Mouse (Mus musculus) midbrain, embryonic 11.5 days (tissue): ENCODE measurements around the gene Zfp93. TPM values are rescaled to one million over a fixed set of nuclear protein-coding genes. Genes with fewer than 3 reads are reported as not detected.
"Not testable (repeated sequence)": the region's sequence is repeated elsewhere in the genome, so short reads cannot be mapped to it uniquely, and the experiment has no call there.

Experiments used
- ATAC-seq: fragments of 200-750 bp; cut with Nextera tagmentation; 2 replicates; pipeline ENCODE4 v1.8.0; 2017; ENCODE audit warnings: moderate TSS enrichment, moderate library complexity; ENCODE audit not compliant: low FRiP score
- DNase-seq: peaks from one replicate; pipeline ENCODE4 v3.0.0; 2015; ENCODE audit warnings: low spot score; ENCODE audit errors: missing footprints
- H3K27ac ChIP-seq: fragments of 300-500 bp; sonication (generic); 2 replicates; pipeline ENCODE4 v1.5.1; 2014; ENCODE audit warnings: low read depth, low read length
- H3K27me3 ChIP-seq: fragments of 300-500 bp; sonication (generic); 2 replicates; pipeline ENCODE4 v1.6.1; 2014; ENCODE audit warnings: mild to moderate bottlenecking, low read length, moderate library complexity, mixed read lengths; ENCODE audit not compliant: control insufficient read depth, insufficient read depth
- H3K36me3 ChIP-seq: fragments of 300-500 bp; sonication (generic); 2 replicates; pipeline ENCODE4 v1.6.1; 2014; ENCODE audit warnings: mild to moderate bottlenecking, low read length, moderate library complexity, mixed read lengths; ENCODE audit not compliant: control insufficient read depth, insufficient read depth
- H3K4me1 ChIP-seq: fragments of 300-500 bp; sonication (generic); 2 replicates; pipeline ENCODE4 v1.6.1; 2014; ENCODE audit warnings: low read length; ENCODE audit not compliant: control insufficient read depth, insufficient read depth
- H3K4me2 ChIP-seq: fragments of 300-500 bp; sonication (generic); 2 replicates; pipeline ENCODE4 v1.6.1; 2014; ENCODE audit warnings: mild to moderate bottlenecking, moderate library complexity
- H3K4me3 ChIP-seq: fragments of 300-500 bp; sonication (generic); 2 replicates; pipeline ENCODE4 v1.5.1; 2014; ENCODE audit warnings: low read depth, low read length
- H3K9ac ChIP-seq: fragments of 300-500 bp; sonication (generic); 2 replicates; pipeline ENCODE4 v1.6.1; 2014; ENCODE audit warnings: low read length
- H3K9me3 ChIP-seq: fragments of 300-500 bp; sonication (generic); 2 replicates; pipeline ENCODE4 v1.6.1; 2016; ENCODE audit warnings: low read length; ENCODE audit not compliant: control insufficient read depth
- WGBS: fragments of 180-500 bp; shearing (Covaris S2); extraction: QIAGEN DNeasy Blood & Tissue Kit; methylation state at CpG from one replicate; pipeline ENCODE4 v1.1.7; 2014; 5-methylcytosine and 5-hydroxymethylcytosine counted together
- polyA plus RNA-seq: library from polyadenylated mRNA; unstranded; fragments of >200 nt; fragmentation: Nextera tagmentation; extraction: Ambion mirVana; gene quantifications from 2 replicates; pipeline ENCODE4 v1.2.1, GENCODE M21; 2014

The Zfp93 gene
- polyA plus RNA-seq, 1 experiment from 2014 or later = 8.8 TPM

- Histone ChIP-seq H3K4me1 (no peaks in the 10 kb centered on the region), H3K9ac (no peak overlapping the region; the same call in 1 of the 2 replicates), H3K9me3 (no peaks in the 10 kb centered on the region), H3K27me3 (no peaks in the 10 kb centered on the region), H3K27ac (no peak overlapping the region), H3K4me2 (no peak overlapping the region), H3K36me3 (no peaks in the 10 kb centered on the region), H3K4me3 (no peak overlapping the region)
- 82% methylated on average over 3 of the region's 3 CpGs for WGBS
- peak; percentile 10; the same call in 1 of the 2 replicates for ATAC-seq
- DNase-seq = no peak
Observed at GRCm38 (mm10) chr7:24269256-24269655, 964 bp upstream of the Zfp93 start.

DNA sequence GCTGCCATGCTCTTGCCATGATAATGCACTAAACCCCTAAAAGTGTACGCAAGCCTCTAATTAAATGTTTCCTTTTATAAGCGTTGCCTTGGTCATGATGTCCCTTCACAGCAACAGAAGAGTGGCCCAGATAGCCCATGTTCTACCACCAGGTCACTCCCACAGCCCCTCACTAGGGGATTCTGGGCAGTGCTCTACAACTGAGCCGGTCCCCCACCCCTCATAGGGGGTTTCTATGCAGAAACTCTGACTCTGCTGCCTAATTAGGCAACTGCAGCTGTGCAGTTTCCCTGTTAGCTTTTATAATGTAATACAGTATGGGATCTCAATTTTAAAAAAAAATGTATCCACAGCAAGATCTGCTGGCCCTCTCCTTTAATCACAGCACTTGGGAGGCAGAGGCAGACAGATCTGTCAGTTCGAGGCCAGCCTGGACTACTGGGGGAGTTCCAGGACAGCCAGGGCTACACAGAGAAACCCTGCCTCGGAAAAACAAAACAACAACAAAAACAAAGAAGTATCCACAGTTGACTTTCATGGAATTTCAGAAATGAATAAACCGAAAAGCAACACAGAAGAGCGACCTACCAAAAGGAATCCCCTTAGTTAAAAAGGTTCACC lies 443 bp upstream of the Zfp93 start:
- no peaks in the 10 kb centered on the region for H3K4me1 ChIP-seq
- H3K36me3 ChIP-seq = peaks cover 3% of the 10 kb centered on the region
- H3K9me3 ChIP-seq = no peaks in the 10 kb centered on the region
- DNase-seq = peak; percentile 75
- H3K9ac ChIP-seq = peak overlapping the region; percentile 75
- no peak overlapping the region for H3K27ac ChIP-seq
- ATAC-seq = peak; percentile 62
- WGBS = 37% methylated on average over 7 of the region's 7 CpGs
- H3K4me2 ChIP-seq = peak overlapping the region; percentile 64
- no peaks in the 10 kb centered on the region for H3K27me3 ChIP-seq
- H3K4me3 ChIP-seq = peak overlapping the region; percentile 61

GRCm38 (mm10) chr7:24271191-24271590 lies 971 bp downstream of the Zfp93 start:
- WGBS = 97% methylated on average over 6 of the region's 6 CpGs
- no peak overlapping the region for H3K9ac ChIP-seq
- peaks cover 8% of the 10 kb centered on the region for H3K36me3 ChIP-seq
- H3K27me3 ChIP-seq = no peaks in the 10 kb centered on the region
- no peak overlapping the region for H3K27ac ChIP-seq
- no peaks in the 10 kb centered on the region for H3K9me3 ChIP-seq
- H3K4me1 ChIP-seq = no peaks in the 10 kb centered on the region
- ATAC-seq (no peak), DNase-seq (no peak)
- no peak overlapping the region for H3K4me2 ChIP-seq
- H3K4me3 ChIP-seq = no peak overlapping the region

GRCm38 (mm10) chr7:24274456-24274855 lies 4.2 kb downstream of the Zfp93 start:
- no peak overlapping the region for H3K4me2 ChIP-seq
- no peak for ATAC-seq
- H3K4me3 ChIP-seq = no peak overlapping the region
- peak; percentile 57 for DNase-seq
- no peaks in the 10 kb centered on the region for H3K4me1 ChIP-seq
- H3K9ac ChIP-seq = no peak overlapping the region
- H3K9me3 ChIP-seq = no peaks in the 10 kb centered on the region
- peaks cover 8% of the 10 kb centered on the region for H3K36me3 ChIP-seq
- 90% methylated on average over 4 of the region's 4 CpGs for WGBS
- no peaks in the 10 kb centered on the region for H3K27me3 ChIP-seq
- no peak overlapping the region for H3K27ac ChIP-seq

GRCm38 (mm10) chr7:24278771-24279170 lies 8.6 kb downstream of the Zfp93 start:
- not testable (repeated sequence) for H3K4me1 ChIP-seq, ATAC-seq, H3K4me2 ChIP-seq, H3K9me3 ChIP-seq, H3K4me3 ChIP-seq, H3K27ac ChIP-seq, H3K9ac ChIP-seq, DNase-seq, H3K27me3 ChIP-seq, H3K36me3 ChIP-seq
- 75% methylated on average over 3 of the region's 3 CpGs for WGBS

GRCm38 (mm10) chr7:24280031-24280857 lies 10.0 kb downstream of the Zfp93 start:
- no peaks in the 10 kb centered on the region for H3K27me3 ChIP-seq
- no peak overlapping the region for H3K4me3 ChIP-seq
- DNase-seq (peak; percentile 56), ATAC-seq (0 out of 2 replicates have a peak, but pooled peaks have one; percentile 30)
- H3K4me2 ChIP-seq = no peak overlapping the region
- H3K36me3 ChIP-seq = peaks cover 2% of the 10 kb centered on the region; the same call in 1 of the 2 replicates
- 53% methylated on average over 10 of the region's 10 CpGs for WGBS
- H3K4me1 ChIP-seq = no peaks in the 10 kb centered on the region
- H3K9me3 ChIP-seq = no peaks in the 10 kb centered on the region
- H3K27ac ChIP-seq = no peak overlapping the region
- H3K9ac ChIP-seq = no peak overlapping the region

- ATAC-seq = no peak
- WGBS = 54% methylated on average over 4 of the region's 4 CpGs
- H3K27ac ChIP-seq = no peak overlapping the region
Observed at GRCm38 (mm10) chr7:24280858-24281145, 10.6 kb downstream of the Zfp93 start.

DNA sequence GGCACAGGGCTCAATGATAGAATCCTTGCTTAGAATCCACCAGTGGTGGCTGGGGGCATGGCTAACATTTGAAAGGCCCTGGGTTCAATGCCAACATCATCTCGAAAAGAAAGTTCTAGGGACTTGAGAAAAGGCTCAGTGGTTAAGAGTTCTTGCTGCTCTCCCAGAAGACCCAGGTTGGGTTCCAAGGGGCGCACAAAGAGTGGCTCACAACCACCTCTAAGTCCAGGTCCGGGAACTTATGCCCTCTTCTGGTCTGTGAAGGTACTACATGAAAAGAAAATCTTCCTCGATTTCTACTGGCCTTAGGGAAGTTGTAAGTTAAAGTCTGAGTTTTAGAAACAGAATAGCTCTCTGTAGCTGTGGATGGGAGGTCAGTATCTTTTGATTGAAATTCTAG lies 15.9 kb downstream of the Zfp93 start:
- H3K27ac ChIP-seq = no peak overlapping the region
- H3K27me3 ChIP-seq = no peaks in the 10 kb centered on the region
- DNase-seq (peak; percentile 82), ATAC-seq (no peak)
- 48% methylated on average over 4 of the region's 4 CpGs for WGBS
- H3K9ac ChIP-seq = no peak overlapping the region
- no peaks in the 10 kb centered on the region for H3K9me3 ChIP-seq
- no peak overlapping the region for H3K4me3 ChIP-seq
- no peak overlapping the region for H3K4me2 ChIP-seq
- H3K36me3 ChIP-seq = peaks cover 9% of the 10 kb centered on the region
- H3K4me1 ChIP-seq = no peaks in the 10 kb centered on the region

More at GRCm38 (mm10) chr7:24280858-24281145, 10.6 kb downstream of the Zfp93 start:
- Histone ChIP-seq H3K27me3 (no peaks in the 10 kb centered on the region), H3K4me3 (no peak overlapping the region), H3K9me3 (no peaks in the 10 kb centered on the region), H3K9ac (no peak overlapping the region), H3K4me1 (no peaks in the 10 kb centered on the region), H3K36me3 (peaks cover 2% of the 10 kb centered on the region; the same call in 1 of the 2 replicates), H3K4me2 (no peak overlapping the region)
- peak; percentile 78 for DNase-seq

GRCm38 (mm10) chr7:24286916-24287315 lies 16.7 kb downstream of the Zfp93 start:
- DNase-seq = peak; percentile 65
- no peak overlapping the region for H3K4me3 ChIP-seq
- no peak for ATAC-seq
- H3K4me2 ChIP-seq = no peak overlapping the region
- H3K9ac ChIP-seq = no peak overlapping the region
- no peak overlapping the region for H3K27ac ChIP-seq
- H3K27me3 ChIP-seq = no peaks in the 10 kb centered on the region
- no peaks in the 10 kb centered on the region for H3K4me1 ChIP-seq
- no peaks in the 10 kb centered on the region for H3K9me3 ChIP-seq
- H3K36me3 ChIP-seq = peaks cover 17% of the 10 kb centered on the region
- WGBS = 75% methylated on average over 4 of the region's 4 CpGs
